Mouse (Mus musculus): ENCODE data around the gene Fcrl6. TPM values are rescaled to one million over a fixed set of nuclear protein-coding genes. Genes with fewer than 3 reads are reported as not detected.

Fcrl6 gene
- polyA plus RNA-seq, 1 experiment: not detected

- H3K4me3 ChIP-seq (ENCODE audit: insufficient read depth, low read depth, low read length): no peak overlapping the region
- H3K4me1 ChIP-seq (ENCODE audit: control insufficient read depth, insufficient read depth, low read length): 0 out of 2 replicates have a peak, but pooled peaks cover 3% of the 10 kb centered on the region
- WGBS: 35% methylated on average over 2 of the region's 2 CpGs
Measured at GRCm38 (mm10) chr1:172549314-172549713, 53.0 kb downstream of the Fcrl6 start.

GRCm38 (mm10) chr1:172548501-172548900 lies 53.9 kb downstream of the Fcrl6 start:
- no peak for TF ChIP-seq CTCF (conservative IDR thresholded peaks at IDR 0.05; ENCODE audit: insufficient read depth, insufficient read length, low read depth, low read length)
- no peak for TF ChIP-seq POLR2A (IDR thresholded peaks at IDR 0.05; ENCODE audit: low read depth, low read length)
- no peak overlapping the region for H3K27ac ChIP-seq (ENCODE audit: insufficient read depth, low read depth, low read length)
- H3K36me3 ChIP-seq (ENCODE audit: control insufficient read depth, insufficient read depth, low read length): no peaks in the 10 kb centered on the region
- WGBS: 72% methylated on average over 7 of the region's 7 CpGs
- no peak for DNase-seq
- 0 out of 2 replicates have a peak, but pooled peaks cover 3% of the 10 kb centered on the region for H3K4me1 ChIP-seq (ENCODE audit: control insufficient read depth, insufficient read depth, low read length)
- no peak overlapping the region for H3K4me3 ChIP-seq (ENCODE audit: insufficient read depth, low read depth, low read length)
- H3K27me3 ChIP-seq (replicated peaks; ENCODE audit: control insufficient read depth, insufficient read depth, low read length): no peaks in the 10 kb centered on the region

More at GRCm38 (mm10) chr1:172549314-172549713, 53.0 kb downstream of the Fcrl6 start:
- TF ChIP-seq CTCF (conservative IDR thresholded peaks at IDR 0.05; ENCODE audit: insufficient read depth, insufficient read length, low read depth, low read length) (no peak), POLR2A (IDR thresholded peaks at IDR 0.05; ENCODE audit: low read depth, low read length) (no peak)
- Histone ChIP-seq H3K27ac (ENCODE audit: insufficient read depth, low read depth, low read length) (no peak overlapping the region), H3K27me3 (replicated peaks; ENCODE audit: control insufficient read depth, insufficient read depth, low read length) (no peaks in the 10 kb centered on the region), H3K36me3 (ENCODE audit: control insufficient read depth, insufficient read depth, low read length) (no peaks in the 10 kb centered on the region)
- DNase-seq: no peak

Other genes with a start within 250 kb of the Fcrl6 start
- 4.9 and 5.6 TPM in 2 replicates for gene Pigm, start 226.0 kb downstream of the Fcrl6 start, polyA plus RNA-seq (2012; rRNA removed)
- 19.2 and 20.2 TPM in 2 replicates for gene Slamf9, start 127.2 kb downstream of the Fcrl6 start, polyA plus RNA-seq (2012; rRNA removed)
- 15.4 and 20.7 TPM in 2 replicates for gene Igsf9, start 120.8 kb downstream of the Fcrl6 start, polyA plus RNA-seq (2012; rRNA removed)
- 202 and 286 TPM in 2 replicates for gene Tagln2, start 102.5 kb downstream of the Fcrl6 start, polyA plus RNA-seq (2012; rRNA removed)
- gene Cfap45, start 81.8 kb downstream of the Fcrl6 start, polyA plus RNA-seq (2012; rRNA removed): 0.33 and 0.79 TPM in 2 replicates
- gene Vsig8, start 46.6 kb downstream of the Fcrl6 start, polyA plus RNA-seq (2012; rRNA removed): 0.38 and 0.41 TPM in 2 replicates
- 1.7 and 3.0 TPM in 2 replicates for gene Slamf8, start 12.0 kb downstream of the Fcrl6 start, polyA plus RNA-seq (2012; rRNA removed)
- gene Dusp23, start 30.4 kb upstream of the Fcrl6 start, polyA plus RNA-seq (2012; rRNA removed): 51.4 and 52.1 TPM in 2 replicates
- gene Crp, start 95.5 kb upstream of the Fcrl6 start, polyA plus RNA-seq (2012; rRNA removed): 0.08 TPM in 1 of 2 replicates, not detected in the other

Data from kidney, adult 2 months (tissue).